Comparison of ENCODE assay signal across 8 mouse cellular contexts in the genomic region with DNA sequence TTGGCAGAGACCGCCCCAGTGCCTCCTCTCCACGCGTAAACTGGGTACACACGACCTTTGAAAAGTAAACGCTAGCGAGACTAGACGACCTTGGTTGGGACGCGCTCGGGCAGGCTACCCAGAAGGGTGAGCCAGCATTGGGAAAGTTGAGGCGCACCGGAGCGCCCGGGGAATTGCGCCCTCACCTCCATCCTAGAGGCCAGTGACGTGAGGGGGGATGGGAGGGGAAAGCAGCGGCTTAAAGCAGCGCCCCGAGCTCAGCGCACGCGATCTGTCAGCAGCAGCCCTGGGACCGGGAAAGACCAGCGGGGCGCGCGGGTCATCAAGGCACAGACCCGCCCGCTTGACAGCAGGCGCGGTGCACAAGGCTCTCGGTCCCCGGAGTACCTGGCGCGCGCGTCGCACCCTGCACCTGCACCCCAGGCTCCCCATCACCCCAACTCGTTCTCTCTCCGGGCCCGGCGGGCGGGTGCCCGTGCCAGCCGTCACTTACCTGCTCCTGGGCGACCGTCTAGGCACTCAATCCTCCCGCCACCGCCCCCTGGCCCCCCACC. TPM values are rescaled to one million over a fixed set of nuclear protein-coding genes. Genes with fewer than 3 reads are reported as not detected.
DNase-seq lines count a peak whose midpoint lies in the region; ATAC-seq and TF ChIP-seq lines count a peak whose summit lies in the region.

No protein-coding gene starts in this region.

- no peak for TF ChIP-seq EP300 in heart, postnatal 0 days (IDR thresholded peaks at IDR 0.05; ENCODE audit: low read depth)
- TF ChIP-seq EP300 in stomach, postnatal 0 days (optimal IDR thresholded peaks at IDR 0.05), result no peak

- H3K4me2 ChIP-seq in embryonic facial prominence, embryonic 14.5 days (ENCODE audit: low read depth, low read length), result peak overlapping the region; percentile 98
- H3K4me2 ChIP-seq in heart, postnatal 0 days (ENCODE audit: low read depth, low read length), result peak overlapping the region; percentile 97
- H3K4me2 ChIP-seq in stomach, postnatal 0 days (replicated peaks; ENCODE audit: low read depth), result peak overlapping the region; percentile 97

- peak overlapping the region; percentile 77 for H3K4me3 ChIP-seq in embryonic facial prominence, embryonic 14.5 days (ENCODE audit: low read depth, low read length)
- H3K4me3 ChIP-seq in heart, postnatal 0 days (ENCODE audit: low read depth, low read length), result peak overlapping the region; percentile 82
- peak overlapping the region; percentile 57 for H3K4me3 ChIP-seq in stomach, postnatal 0 days (ENCODE audit: low read depth, low read length)

- no peak; the same call in 1 of the 2 replicates for ATAC-seq in embryonic facial prominence, embryonic 14.5 days (ENCODE audit: low read depth)
- peak; percentile 37 for ATAC-seq in heart, postnatal 0 days (ENCODE audit: insufficient read depth, low read depth)
- ATAC-seq in megakaryocyte progenitor cell, adult 5-6 weeks (replicated peaks; ENCODE audit: poor library complexity), result peak; percentile 43
- ATAC-seq in stomach, postnatal 0 days (ENCODE audit: low FRiP score, low TSS enrichment), result peak; percentile 57

- TF ChIP-seq CTCF in heart, postnatal 0 days (IDR thresholded peaks at IDR 0.05; ENCODE audit: low read depth), result no peak
- peak; percentile 18; the same call in 1 of the 2 replicates for TF ChIP-seq CTCF in stomach, postnatal 0 days (IDR thresholded peaks at IDR 0.05; ENCODE audit: low read depth)

- peak overlapping the region; percentile 84 for H3K9ac ChIP-seq in embryonic facial prominence, embryonic 14.5 days (ENCODE audit: low read depth, low read length)
- peak overlapping the region; percentile 80 for H3K9ac ChIP-seq in heart, postnatal 0 days (replicated peaks; ENCODE audit: low read depth, low read length)
- peak overlapping the region; percentile 78 for H3K9ac ChIP-seq in stomach, postnatal 0 days (ENCODE audit: low read length)

- no peak overlapping the region; the same call in 1 of the 2 replicates for H3K27ac ChIP-seq in embryonic facial prominence, embryonic 14.5 days (replicated peaks; ENCODE audit: low read depth, low read length)
- H3K27ac ChIP-seq in heart, postnatal 0 days (ENCODE audit: low read depth), result peak overlapping the region; percentile 88
- peak overlapping the region; percentile 87 for H3K27ac ChIP-seq in stomach, postnatal 0 days (replicated peaks)

- DNase-seq in cerebellum, adult 9-10 months, result peak; percentile 65
- no peak for DNase-seq in cerebellum, adult 11-12 months
- peak; percentile 60 for DNase-seq in MN1 (ENCODE audit: low spot score)
- DNase-seq in embryonic facial prominence, embryonic 14.5 days (ENCODE audit: low spot score), result peak; percentile 51
- DNase-seq in heart, postnatal 0 days (ENCODE audit: low spot score), result no peak
- DNase-seq in kidney, postnatal 4 days, result peak; percentile 65 to 78
- peak; percentile 67 for DNase-seq in stomach, postnatal 0 days (ENCODE audit: low spot score)

- no peaks in the 10 kb centered on the region for H3K9me3 ChIP-seq in embryonic facial prominence, embryonic 14.5 days (ENCODE audit: control insufficient read depth, low read length)
- no peaks in the 10 kb centered on the region for H3K9me3 ChIP-seq in heart, postnatal 0 days (replicated peaks; ENCODE audit: control insufficient read depth, low read length)
- H3K9me3 ChIP-seq in stomach, postnatal 0 days (ENCODE audit: control insufficient read depth, low read length), result no peaks in the 10 kb centered on the region

- peaks cover 9% of the 10 kb centered on the region for H3K4me1 ChIP-seq in embryonic facial prominence, embryonic 14.5 days (ENCODE audit: control insufficient read depth, insufficient read depth, low read length)
- H3K4me1 ChIP-seq in heart, postnatal 0 days (ENCODE audit: control insufficient read depth, insufficient read depth), result peaks cover 22% of the 10 kb centered on the region
- peaks cover 3% of the 10 kb centered on the region for H3K4me1 ChIP-seq in stomach, postnatal 0 days (replicated peaks; ENCODE audit: control insufficient read depth, insufficient read depth)

- H3K27me3 ChIP-seq in embryonic facial prominence, embryonic 14.5 days (replicated peaks; ENCODE audit: control insufficient read depth, insufficient read depth, low read length), result no peaks in the 10 kb centered on the region
- H3K27me3 ChIP-seq in heart, postnatal 0 days (ENCODE audit: control insufficient read depth, insufficient read depth, low read length), result no peaks in the 10 kb centered on the region
- no peaks in the 10 kb centered on the region for H3K27me3 ChIP-seq in stomach, postnatal 0 days (ENCODE audit: control insufficient read depth, insufficient read depth, low read length)

- 2% methylated on average over 28 of the region's 49 CpGs for WGBS in embryonic facial prominence, embryonic 14.5 days
- under 1% methylated on average over 40 of the region's 49 CpGs for WGBS in heart, postnatal 0 days
- under 1% methylated on average over 48 of the region's 49 CpGs for WGBS in stomach, postnatal 0 days

- no peaks in the 10 kb centered on the region for H3K36me3 ChIP-seq in embryonic facial prominence, embryonic 14.5 days (ENCODE audit: control insufficient read depth, insufficient read depth, low read length)
- H3K36me3 ChIP-seq in heart, postnatal 0 days (replicated peaks; ENCODE audit: control insufficient read depth, insufficient read depth, low read length), result no peaks in the 10 kb centered on the region
- H3K36me3 ChIP-seq in stomach, postnatal 0 days (ENCODE audit: control insufficient read depth, insufficient read depth, low read length), result no peaks in the 10 kb centered on the region

RNA-seq across cellular contexts. Expression of a gene that starts 0.4 kb away (rescaled TPM):
- 22.2 and 28.2 TPM in 2 replicates for polyA plus RNA-seq in embryonic facial prominence, embryonic 14.5 days (2014; fragmentation: Nextera tagmentation; extraction: Ambion mirVana)
- 125 and 144 TPM in 2 replicates for total RNA-seq in heart, postnatal 0 days (2014; rRNA removed; ENCODE audit: low replicate concordance)
- 51.4 and 54.0 TPM in 2 replicates for polyA plus RNA-seq in heart, postnatal 0 days (2015; fragmentation: Nextera tagmentation; extraction: Ambion mirVana)
- 8.9 and 9.5 TPM in 2 replicates for total RNA-seq in megakaryocyte progenitor cell, adult 5-6 weeks (2015)
- total RNA-seq in megakaryocyte progenitor cell, adult 5-6 weeks (2017), result 22.4 and 24.0 TPM in 2 replicates
- polyA plus RNA-seq in stomach, postnatal 0 days (2015; fragmentation: Nextera tagmentation; extraction: Ambion mirVana), result 14.4 and 16.6 TPM in 2 replicates

Comparison
In these comparisons a context has a peak if more than half of its experiments do, and no peak if none do; other contexts are left out.
1. DNase-seq: peak in cerebellum, adult 9-10 months (single experiment), MN1 (single experiment), embryonic facial prominence, embryonic 14.5 days (single experiment), kidney, postnatal 4 days (2 of 2) and stomach, postnatal 0 days (single experiment); none in cerebellum, adult 11-12 months (single experiment) and heart, postnatal 0 days (single experiment).
2. Peak in every context shown above with its lines, with median percentiles within 50 percentile points of each other: H3K4me2 ChIP-seq, H3K4me3 ChIP-seq and H3K9ac ChIP-seq.